In the genomic region with DNA sequence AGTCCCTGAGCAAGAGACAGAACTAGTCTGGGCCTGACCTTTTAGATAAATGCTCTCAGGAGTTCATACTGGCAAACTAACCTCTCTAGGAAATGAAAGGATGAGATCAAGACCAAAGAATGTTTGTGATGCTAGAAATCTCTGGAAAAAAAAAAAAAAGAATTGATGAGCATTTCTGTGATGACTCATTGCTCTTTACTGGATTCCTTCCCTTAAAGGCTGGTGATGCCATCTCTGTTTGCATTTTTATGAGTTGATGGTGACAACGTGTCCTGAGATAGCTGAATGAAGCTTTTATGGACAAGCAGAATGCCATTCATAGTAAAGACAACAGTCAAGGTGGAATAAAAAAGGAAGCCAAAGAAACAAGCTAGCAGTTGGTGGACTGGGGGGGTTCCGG, we compare ENCODE assay signal across 26 mouse cellular contexts.
"Had no signal": no experiment of that assay in that cellular context is flagged by ENCODE, and none has a peak within 500 bp of the region (broad histone marks: within the 10 kb centered on the region; RNA-seq: fewer than 3 reads in every experiment).

No protein-coding gene starts in this region.

- H3K4me2 ChIP-seq: heart, embryonic 11.5 days; heart, embryonic 13.5 days; heart, embryonic 15.5 days; hindbrain, embryonic 14.5 days; kidney, embryonic 15.5 days; limb, embryonic 13.5 days; limb, embryonic 15.5 days; liver, embryonic 12.5 days had no signal

- H3K9me3 ChIP-seq: heart, embryonic 13.5 days; heart, embryonic 15.5 days; kidney, embryonic 15.5 days; limb, embryonic 13.5 days; limb, embryonic 15.5 days; liver, embryonic 12.5 days had no signal

- H3K4me3 ChIP-seq: heart, adult 2 months; heart, embryonic 13.5 days; heart, embryonic 15.5 days; kidney, embryonic 15.5 days; limb, embryonic 13.5 days; limb, embryonic 15.5 days; liver, embryonic 12.5 days had no signal

- H3K36me3 ChIP-seq: heart, embryonic 13.5 days; heart, embryonic 15.5 days; kidney, embryonic 15.5 days; limb, embryonic 13.5 days; limb, embryonic 15.5 days; liver, embryonic 12.5 days had no signal

- ATAC-seq: hindbrain, postnatal 0 days; intestine, embryonic 16.5 days; liver, embryonic 12.5 days had no signal

- DNase-seq: gastrocnemius, postnatal 14 days; gastrocnemius, postnatal 36 days; heart, adult 11 months; heart, adult 2 months; heart, postnatal 14 days; heart, postnatal 36 days; kidney, adult 11 months; kidney, adult 2 months; kidney, adult 9 months; kidney, postnatal 14 days; kidney, postnatal 36 days; layer of hippocampus, adult 9-11 months; layer of hippocampus, postnatal 36 days; left cerebral cortex, postnatal 4 days had no signal

- H3K4me1 ChIP-seq: heart, embryonic 13.5 days; heart, embryonic 15.5 days; kidney, embryonic 15.5 days; limb, embryonic 13.5 days; limb, embryonic 15.5 days; liver, embryonic 12.5 days had no signal

- H3K27ac ChIP-seq: heart, adult 2 months; heart, embryonic 13.5 days; heart, embryonic 15.5 days; hindbrain, embryonic 14.5 days; hindbrain, postnatal 0 days; kidney, embryonic 15.5 days; kidney, postnatal 0 days; limb, embryonic 13.5 days; limb, embryonic 15.5 days; liver, embryonic 12.5 days; liver, embryonic 14.5 days had no signal

- H3K27me3 ChIP-seq: heart, embryonic 13.5 days; heart, embryonic 15.5 days; kidney, embryonic 15.5 days; limb, embryonic 13.5 days; limb, embryonic 15.5 days; liver, embryonic 12.5 days had no signal

- H3K9ac ChIP-seq: heart, embryonic 13.5 days; heart, embryonic 15.5 days; hindbrain, embryonic 14.5 days; kidney, embryonic 15.5 days; limb, embryonic 13.5 days; limb, embryonic 15.5 days; liver, embryonic 12.5 days; liver, embryonic 14.5 days had no signal
